Mouse (Mus musculus): ENCODE data around the gene Tmem179b. TPM values are rescaled to one million over a fixed set of nuclear protein-coding genes. Genes with fewer than 3 reads are reported as not detected.

Tmem179b gene
- polyA plus RNA-seq, 1 experiment from 2014 or later, result 60.0 TPM

GRCm38 (mm10) chr19:8803204-8803780 is 29.0 kb upstream of the Tmem179b start:
- DNase-seq (ENCODE audit: low spot score), result no peak
- Histone ChIP-seq H3K4me3 (peak overlapping the region; percentile 64), H3K27ac (peak overlapping the region; percentile 86)

GRCm38 (mm10) chr19:8802130-8802821 is 28.0 kb upstream of the Tmem179b start, which contains the start of gene Zbtb3:
TSS of gene Zbtb3 (plus strand) at chr19:8802555.
- Histone ChIP-seq H3K36me3 (peaks cover 30% of the 10 kb centered on the region), H3K4me3 (peak within 1 kb of the TSS; percentile 64), H3K27ac (peak within 1 kb of the TSS; percentile 86), H3K27me3 (ENCODE audit: insufficient read depth, poor library complexity, severe bottlenecking) (no peaks in the 10 kb centered on the region), H3K9me3 (no peaks in the 10 kb centered on the region), H3K4me1 (peaks cover 19% of the 10 kb centered on the region)
- DNase-seq (ENCODE audit: low spot score), result peak; percentile 100
- under 1% methylated on average over 30 of the region's 30 CpGs for WGBS

More at GRCm38 (mm10) chr19:8803204-8803780, 29.0 kb upstream of the Tmem179b start:
- H3K4me1 ChIP-seq, result peaks cover 14% of the 10 kb centered on the region
- 92% methylated on average over 9 of the region's 9 CpGs for WGBS
- H3K27me3 ChIP-seq (ENCODE audit: insufficient read depth, poor library complexity, severe bottlenecking), result no peaks in the 10 kb centered on the region
- H3K36me3 ChIP-seq, result peaks cover 40% of the 10 kb centered on the region
- no peaks in the 10 kb centered on the region for H3K9me3 ChIP-seq

- no peak overlapping the region for H3K4me3 ChIP-seq
- H3K4me1 ChIP-seq, result peaks cover 21% of the 10 kb centered on the region
- DNase-seq (ENCODE audit: low spot score), result no peak
- H3K36me3 ChIP-seq, result peaks cover 25% of the 10 kb centered on the region
- H3K9me3 ChIP-seq, result no peaks in the 10 kb centered on the region
- no peak overlapping the region; the same call in 1 of the 2 replicates for H3K27ac ChIP-seq
- H3K27me3 ChIP-seq (ENCODE audit: insufficient read depth, poor library complexity, severe bottlenecking), result no peaks in the 10 kb centered on the region
Measured at GRCm38 (mm10) chr19:8798947-8799315, 24.7 kb upstream of the Tmem179b start.

- WGBS, result 2% methylated on average over 25 of the region's 25 CpGs
- Histone ChIP-seq H3K4me3 (peak within 1 kb of the TSS; percentile 71), H3K27me3 (ENCODE audit: insufficient read depth, poor library complexity, severe bottlenecking) (no peaks in the 10 kb centered on the region), H3K4me1 (peaks cover 19% of the 10 kb centered on the region), H3K27ac (peak within 1 kb of the TSS; percentile 86), H3K36me3 (peaks cover 28% of the 10 kb centered on the region), H3K9me3 (no peaks in the 10 kb centered on the region)
- peak; percentile 95 for DNase-seq (ENCODE audit: low spot score)
Measured at GRCm38 (mm10) chr19:8798264-8798946, 24.1 kb upstream of the Tmem179b start, which contains the start of gene Polr2g. TSS of gene Polr2g (minus strand) at chr19:8798577.

- Histone ChIP-seq H3K4me3 (no peak overlapping the region), H3K27me3 (ENCODE audit: insufficient read depth, poor library complexity, severe bottlenecking) (no peaks in the 10 kb centered on the region), H3K9me3 (no peaks in the 10 kb centered on the region), H3K4me1 (peaks cover 9% of the 10 kb centered on the region; the same call in 1 of the 2 replicates), H3K36me3 (peaks cover 34% of the 10 kb centered on the region), H3K27ac (no peak overlapping the region)
- no peak for DNase-seq (ENCODE audit: low spot score)
- 82% methylated on average over 7 of the region's 7 CpGs for WGBS
Measured at GRCm38 (mm10) chr19:8790171-8790570, 15.9 kb upstream of the Tmem179b start.

GRCm38 (mm10) chr19:8789171-8789570 is 14.9 kb upstream of the Tmem179b start:
- H3K4me1 ChIP-seq, result peaks cover 11% of the 10 kb centered on the region; the same call in 1 of the 2 replicates
- H3K36me3 ChIP-seq, result peaks cover 27% of the 10 kb centered on the region
- no peak overlapping the region for H3K27ac ChIP-seq
- no peak for DNase-seq (ENCODE audit: low spot score)
- no peak overlapping the region for H3K4me3 ChIP-seq
- 67% methylated on average over 1 of the region's 1 CpGs for WGBS
- H3K27me3 ChIP-seq (ENCODE audit: insufficient read depth, poor library complexity, severe bottlenecking), result no peaks in the 10 kb centered on the region
- H3K9me3 ChIP-seq, result no peaks in the 10 kb centered on the region

GRCm38 (mm10) chr19:8788521-8788920 is 14.3 kb upstream of the Tmem179b start:
- Histone ChIP-seq H3K27ac (no peak overlapping the region), H3K36me3 (peaks cover 26% of the 10 kb centered on the region), H3K9me3 (no peaks in the 10 kb centered on the region), H3K4me3 (no peak overlapping the region), H3K4me1 (peaks cover 11% of the 10 kb centered on the region; the same call in 1 of the 2 replicates), H3K27me3 (ENCODE audit: insufficient read depth, poor library complexity, severe bottlenecking) (no peaks in the 10 kb centered on the region)
- 27% methylated on average over 3 of the region's 3 CpGs for WGBS
- DNase-seq (ENCODE audit: low spot score), result no peak

GRCm38 (mm10) chr19:8786008-8786781 is 11.9 kb upstream of the Tmem179b start, which contains the start of gene Taf6l:
TSS of gene Taf6l (minus strand) at chr19:8786417.
- 1% methylated on average over 32 of the region's 32 CpGs for WGBS
- H3K4me3 ChIP-seq, result peak within 1 kb of the TSS; percentile 83
- no peaks in the 10 kb centered on the region for H3K27me3 ChIP-seq (ENCODE audit: insufficient read depth, poor library complexity, severe bottlenecking)
- peaks cover 35% of the 10 kb centered on the region for H3K36me3 ChIP-seq
- no peaks in the 10 kb centered on the region for H3K9me3 ChIP-seq
- peak; percentile 98 for DNase-seq (ENCODE audit: low spot score)
- H3K27ac ChIP-seq, result peak within 1 kb of the TSS; percentile 92
- peaks cover 11% of the 10 kb centered on the region; the same call in 1 of the 2 replicates for H3K4me1 ChIP-seq

- H3K27me3 ChIP-seq (ENCODE audit: insufficient read depth, poor library complexity, severe bottlenecking), result no peaks in the 10 kb centered on the region
- 5% methylated on average over 20 of the region's 20 CpGs for WGBS
- H3K4me3 ChIP-seq, result peak overlapping the region; percentile 88
- H3K9me3 ChIP-seq, result no peaks in the 10 kb centered on the region
- peaks cover 44% of the 10 kb centered on the region for H3K36me3 ChIP-seq
- H3K4me1 ChIP-seq, result peaks cover 35% of the 10 kb centered on the region
- peak overlapping the region; percentile 96 for H3K27ac ChIP-seq
- DNase-seq (ENCODE audit: low spot score), result no peak
Measured at GRCm38 (mm10) chr19:8774951-8775421, 719 bp upstream of the Tmem179b start.

- 57% methylated on average over 6 of the region's 6 CpGs for WGBS
- peaks cover 35% of the 10 kb centered on the region for H3K4me1 ChIP-seq
- no peak for DNase-seq (ENCODE audit: low spot score)
- H3K27me3 ChIP-seq (ENCODE audit: insufficient read depth, poor library complexity, severe bottlenecking), result no peaks in the 10 kb centered on the region
- H3K36me3 ChIP-seq, result peaks cover 48% of the 10 kb centered on the region
- H3K27ac ChIP-seq, result peak overlapping the region; percentile 96
- H3K9me3 ChIP-seq, result no peaks in the 10 kb centered on the region
- peak overlapping the region; percentile 88 for H3K4me3 ChIP-seq
Measured at GRCm38 (mm10) chr19:8773409-8773808, 858 bp downstream of the Tmem179b start.

- Histone ChIP-seq H3K4me1 (peaks cover 35% of the 10 kb centered on the region), H3K9me3 (no peaks in the 10 kb centered on the region), H3K27ac (peak overlapping the region; percentile 96), H3K27me3 (ENCODE audit: insufficient read depth, poor library complexity, severe bottlenecking) (no peaks in the 10 kb centered on the region), H3K36me3 (peaks cover 48% of the 10 kb centered on the region), H3K4me3 (peak overlapping the region; percentile 88)
- 58% methylated on average over 5 of the region's 5 CpGs for WGBS
- DNase-seq (ENCODE audit: low spot score), result no peak
Measured at GRCm38 (mm10) chr19:8772996-8773395, 1.3 kb downstream of the Tmem179b start.

GRCm38 (mm10) chr19:8770567-8771270 is 3.5 kb downstream of the Tmem179b start, which contains the start of gene Tmem223:
TSS of gene Tmem223 (plus strand) at chr19:8770996.
- Histone ChIP-seq H3K4me3 (peak within 1 kb of the TSS; percentile 91), H3K36me3 (peaks cover 69% of the 10 kb centered on the region), H3K9me3 (0 out of 2 replicates have a peak, but pooled peaks cover under 1% of the 10 kb centered on the region), H3K4me1 (peaks cover 33% of the 10 kb centered on the region), H3K27me3 (ENCODE audit: insufficient read depth, poor library complexity, severe bottlenecking) (no peaks in the 10 kb centered on the region), H3K27ac (peak within 1 kb of the TSS; percentile 98)
- 22% methylated on average over 29 of the region's 29 CpGs for WGBS
- peak; percentile 93 for DNase-seq (ENCODE audit: low spot score)

All from heart, embryonic 10.5 days (tissue).